In genomic region chr4:59807521-59807920, GRCm38 (mm10) we compare ENCODE assay signal across 10 mouse cellular contexts. TPM values are rescaled to one million over a fixed set of nuclear protein-coding genes. Genes with fewer than 3 reads are reported as not detected.
DNase-seq lines count a peak whose midpoint lies in the region; ATAC-seq and TF ChIP-seq lines count a peak whose summit lies in the region.
"Had no signal": no experiment of that assay in that cellular context is flagged by ENCODE, and none has a peak within 500 bp of the region (broad histone marks: within the 10 kb centered on the region; RNA-seq: fewer than 3 reads in every experiment).

No protein-coding gene starts in this region.

- no peak overlapping the region for H3K9ac ChIP-seq in heart, embryonic 12.5 days
- no peak overlapping the region for H3K9ac ChIP-seq in neural tube, embryonic 11.5 days (ENCODE audit: low read length)
- H3K9ac ChIP-seq in liver, embryonic 14.5 days (replicated peaks): no peak overlapping the region

- H3K4me3 ChIP-seq in heart, embryonic 12.5 days: no peak overlapping the region
- H3K4me3 ChIP-seq in neural tube, embryonic 11.5 days (ENCODE audit: low read depth, low read length): 0 out of 2 replicates have a peak overlapping the region, but pooled peaks have one; percentile 79
- H3K4me3 ChIP-seq in liver, embryonic 14.5 days (ENCODE audit: insufficient read depth in 1 of 2, low read depth in 2 of 2, low read length in 2 of 2): no peak overlapping the region

- no peak for TF ChIP-seq CTCF in liver, embryonic 14.5 days (IDR thresholded peaks at IDR 0.05; ENCODE audit: low read depth)

- no peak for DNase-seq in heart, postnatal 14 days
- DNase-seq in neural tube, embryonic 11.5 days (ENCODE audit: low spot score): no peak
- no peak for DNase-seq in neural tube, embryonic 10.5 days (ENCODE audit: extremely low spot score, low spot score)
- DNase-seq in liver, embryonic 14.5 days (ENCODE audit: low read depth in 3 of 3, low spot score in 3 of 3): no peak
- DNase-seq in B cell, adult 2 months: no peak
- no peak for DNase-seq in left cerebral cortex, postnatal 36 days (ENCODE audit: low spot score in 2 of 2)
- no peak for DNase-seq in embryo, embryonic 10 days (ENCODE audit: low spot score)
- DNase-seq: adrenal gland, adult 2 months; kidney, postnatal 14 days had no signal

- no peak overlapping the region for H3K27ac ChIP-seq in heart, embryonic 12.5 days (ENCODE audit: poor library complexity, severe bottlenecking)
- H3K27ac ChIP-seq in neural tube, embryonic 11.5 days (ENCODE audit: low read depth, low read length): no peak overlapping the region
- H3K27ac ChIP-seq in liver, embryonic 14.5 days: no peak overlapping the region

- no peak for ATAC-seq in heart, embryonic 12.5 days (ENCODE audit: insufficient number of reproducible peaks, low FRiP score)
- ATAC-seq in neural tube, embryonic 11.5 days (ENCODE audit: insufficient read depth, low FRiP score, low TSS enrichment): no peak
- ATAC-seq in liver, embryonic 14.5 days (ENCODE audit: insufficient read depth): no peak

- peak overlapping the region; percentile 21; the same call in 1 of the 2 replicates for H3K4me2 ChIP-seq in heart, embryonic 12.5 days
- H3K4me2 ChIP-seq in neural tube, embryonic 11.5 days (ENCODE audit: low read depth): peak overlapping the region; percentile 32; the same call in 1 of the 2 replicates
- peak overlapping the region; percentile 100 for H3K4me2 ChIP-seq in liver, embryonic 14.5 days (ENCODE audit: low read depth)

- no peak for TF ChIP-seq EP300 in liver, embryonic 14.5 days (IDR thresholded peaks at IDR 0.05; ENCODE audit: low read depth)

- H3K4me1 ChIP-seq in heart, embryonic 12.5 days (replicated peaks): peaks cover 9% of the 10 kb centered on the region
- peaks cover 10% of the 10 kb centered on the region for H3K4me1 ChIP-seq in neural tube, embryonic 11.5 days (ENCODE audit: control insufficient read depth, insufficient read depth, low read length)
- peaks cover 10 to 20% of the 10 kb centered on the region in 2 experiments for H3K4me1 ChIP-seq in liver, embryonic 14.5 days (replicated peaks; ENCODE audit: control insufficient read depth in 2 of 2, insufficient read depth in 2 of 2, low read length in 1 of 2)

- H3K27me3 ChIP-seq in heart, embryonic 12.5 days (replicated peaks): no peaks in the 10 kb centered on the region
- H3K27me3 ChIP-seq in neural tube, embryonic 11.5 days (ENCODE audit: control insufficient read depth, insufficient read depth, low read length): no peaks in the 10 kb centered on the region
- no peaks in the 10 kb centered on the region for H3K27me3 ChIP-seq in liver, embryonic 14.5 days (ENCODE audit: control insufficient read depth, insufficient read depth, low read length)

- intact Hi-C loops in heart, postnatal 14 days (cut with DNase I): loop anchor here (5.0 kb wide), 2 partner anchors 40 to 120 kb away; no protein-coding TSS in a partner anchor
- intact Hi-C loops in left cerebral cortex, postnatal 36 days (cut with DNase I): loop anchor here (5.0 kb wide), 2 partner anchors 45 to 65 kb away; no protein-coding TSS in a partner anchor

- H3K9me3 ChIP-seq in heart, embryonic 12.5 days (replicated peaks): no peaks in the 10 kb centered on the region
- H3K9me3 ChIP-seq in neural tube, embryonic 11.5 days (ENCODE audit: control insufficient read depth, low read length): no peaks in the 10 kb centered on the region
- no peaks in the 10 kb centered on the region for H3K9me3 ChIP-seq in liver, embryonic 14.5 days (ENCODE audit: control insufficient read depth, low read length)

- H3K36me3 ChIP-seq in heart, embryonic 12.5 days: no peaks in the 10 kb centered on the region
- H3K36me3 ChIP-seq in neural tube, embryonic 11.5 days (ENCODE audit: control insufficient read depth, insufficient read depth, low read length): no peaks in the 10 kb centered on the region
- H3K36me3 ChIP-seq in liver, embryonic 14.5 days (replicated peaks; ENCODE audit: control insufficient read depth, insufficient read depth, low read depth): no peaks in the 10 kb centered on the region

- 64% methylated on average over 2 of the region's 2 CpGs for WGBS in heart, embryonic 12.5 days
- 69% methylated on average over 2 of the region's 2 CpGs for WGBS in neural tube, embryonic 11.5 days
- WGBS in liver, embryonic 14.5 days (ENCODE audit: insufficient replicate concordance): 60% methylated on average over 2 of the region's 2 CpGs

RNA-seq across cellular contexts. Expression of gene Snx30, which starts 1.9 kb away (rescaled TPM):
- polyA plus RNA-seq in heart, embryonic 12.5 days (2016; fragmentation: Nextera tagmentation; extraction: Ambion mirVana): 7.5 and 8.6 TPM in 2 replicates
- 1 to 10 TPM; 5.0 to 8.2 TPM for total RNA-seq in heart, postnatal 14 days (2021)
- 10.6 and 14.4 TPM in 2 replicates for polyA plus RNA-seq in neural tube, embryonic 11.5 days (2014; fragmentation: Nextera tagmentation; extraction: Ambion mirVana)
- polyA plus RNA-seq in liver, embryonic 14.5 days (2012; rRNA removed): 1.2 and 1.6 TPM in 2 replicates
- polyA plus RNA-seq in liver, embryonic 14.5 days (2014; fragmentation: Nextera tagmentation; extraction: Ambion mirVana): 2.2 and 2.5 TPM in 2 replicates
- 10 to 100 TPM; 31.8 to 33.8 TPM for total RNA-seq in left cerebral cortex, postnatal 36 days (2021)

RNA-seq across cellular contexts. Expression of gene Inip, which starts 6.1 kb away (rescaled TPM):
- 43.9 and 47.1 TPM in 2 replicates for polyA plus RNA-seq in heart, embryonic 12.5 days (2016; fragmentation: Nextera tagmentation; extraction: Ambion mirVana)
- total RNA-seq in heart, postnatal 14 days (2021): 10 to 100 TPM; 10.3 to 12.3 TPM
- polyA plus RNA-seq in neural tube, embryonic 11.5 days (2014; fragmentation: Nextera tagmentation; extraction: Ambion mirVana): 90.2 and 95.9 TPM in 2 replicates
- polyA plus RNA-seq in liver, embryonic 14.5 days (2012; rRNA removed): 4.9 and 8.1 TPM in 2 replicates
- polyA plus RNA-seq in liver, embryonic 14.5 days (2014; fragmentation: Nextera tagmentation; extraction: Ambion mirVana): 16.7 and 17.0 TPM in 2 replicates
- total RNA-seq in left cerebral cortex, postnatal 36 days (2021): 10 to 100 TPM; 21.3 to 23.5 TPM

Comparison
In these comparisons a context has a peak if more than half of its experiments do, and no peak if none do; other contexts are left out.
1. H3K4me2 ChIP-seq: peak in every context shown above with its lines; median percentile 100 in liver, embryonic 14.5 days; 32 in neural tube, embryonic 11.5 days; 21 in heart, embryonic 12.5 days.